ENCODE assay signal across 10 mouse cellular contexts in genomic region chr10:80376160-80376559, GRCm38 (mm10). TPM values are rescaled to one million over a fixed set of nuclear protein-coding genes. Genes with fewer than 3 reads are reported as not detected.
DNase-seq lines count a peak whose midpoint lies in the region; ATAC-seq and TF ChIP-seq lines count a peak whose summit lies in the region.
"Had no signal": no experiment of that assay in that cellular context is flagged by ENCODE, and none has a peak within 500 bp of the region (broad histone marks: within the 10 kb centered on the region; RNA-seq: fewer than 3 reads in every experiment).

No protein-coding gene starts in this region.

- TF ChIP-seq CTCF in kidney, adult 2 months (conservative IDR thresholded peaks at IDR 0.05; ENCODE audit: insufficient read depth, insufficient read length, low read depth, low read length) = peak; percentile 92
- peak; percentile 91 for TF ChIP-seq CTCF in stomach, postnatal 0 days (IDR thresholded peaks at IDR 0.05; ENCODE audit: low read depth)

- ATAC-seq in kidney, embryonic 14.5 days (ENCODE audit: low FRiP score, low TSS enrichment) = no peak
- peak; percentile 64; the same call in 1 of the 2 replicates for ATAC-seq in stomach, postnatal 0 days (ENCODE audit: low FRiP score, low TSS enrichment)

- no peak for TF ChIP-seq EP300 in stomach, postnatal 0 days (optimal IDR thresholded peaks at IDR 0.05)

- peaks cover 14% of the 10 kb centered on the region for H3K36me3 ChIP-seq in kidney, embryonic 14.5 days (ENCODE audit: control insufficient read depth, insufficient read depth, low read length)
- H3K36me3 ChIP-seq in kidney, adult 2 months (ENCODE audit: control insufficient read depth, insufficient read depth, low read length) = no peaks in the 10 kb centered on the region
- H3K36me3 ChIP-seq in stomach, postnatal 0 days (ENCODE audit: control insufficient read depth, insufficient read depth, low read length) = peaks cover 6% of the 10 kb centered on the region

- DNase-seq in kidney, adult 11 months = peak; percentile 84
- peak; percentile 86 for DNase-seq in cerebellum, adult 11-12 months
- DNase-seq in frontal cortex, adult 2 months (ENCODE audit: extremely low spot score in 1 of 2, low spot score in 1 of 2) = peak; percentile 78 to 97
- peak; percentile 94 for DNase-seq in kidney, adult 2 months
- peak; percentile 94 for DNase-seq in liver
- DNase-seq in natural killer cell, adult 2 months (ENCODE audit: low spot score in 2 of 2) = peak; percentile 85 to 92
- DNase-seq in stomach, postnatal 0 days (ENCODE audit: low spot score) = peak; percentile 94

- H3K9ac ChIP-seq in kidney, embryonic 14.5 days (ENCODE audit: low read depth, low read length) = no peak overlapping the region
- H3K9ac ChIP-seq in stomach, postnatal 0 days (ENCODE audit: low read length) = no peak overlapping the region
- H3K9ac ChIP-seq: embryonic facial prominence, embryonic 12.5 days; stomach, embryonic 15.5 days had no signal

- no peaks in the 10 kb centered on the region for H3K27me3 ChIP-seq in kidney, embryonic 14.5 days (ENCODE audit: control insufficient read depth, insufficient read depth, low read length)
- no peaks in the 10 kb centered on the region for H3K27me3 ChIP-seq in kidney, adult 2 months (replicated peaks; ENCODE audit: control insufficient read depth, insufficient read depth, low read length)
- H3K27me3 ChIP-seq in stomach, postnatal 0 days (ENCODE audit: control insufficient read depth, insufficient read depth, low read length) = no peaks in the 10 kb centered on the region
- H3K27me3 ChIP-seq: embryonic facial prominence, embryonic 12.5 days; stomach, embryonic 15.5 days had no signal

- no peak overlapping the region for H3K4me3 ChIP-seq in kidney, embryonic 14.5 days (ENCODE audit: low read length)
- no peak overlapping the region for H3K4me3 ChIP-seq in kidney, adult 2 months (ENCODE audit: insufficient read depth, low read depth, low read length)
- H3K4me3 ChIP-seq in stomach, postnatal 0 days (ENCODE audit: low read depth, low read length) = no peak overlapping the region
- H3K4me3 ChIP-seq: embryonic facial prominence, embryonic 12.5 days; stomach, embryonic 15.5 days had no signal

- peaks cover 4% of the 10 kb centered on the region for H3K4me1 ChIP-seq in kidney, embryonic 14.5 days (ENCODE audit: control insufficient read depth, insufficient read depth, low read length)
- H3K4me1 ChIP-seq in kidney, adult 2 months (ENCODE audit: control insufficient read depth, insufficient read depth, low read length) = no peaks in the 10 kb centered on the region
- H3K4me1 ChIP-seq in stomach, postnatal 0 days (replicated peaks; ENCODE audit: control insufficient read depth, insufficient read depth) = no peaks in the 10 kb centered on the region
- H3K4me1 ChIP-seq: stomach, embryonic 15.5 days had no signal

- no peaks in the 10 kb centered on the region for H3K9me3 ChIP-seq in kidney, embryonic 14.5 days (ENCODE audit: control insufficient read depth, low read length)
- H3K9me3 ChIP-seq in stomach, postnatal 0 days (ENCODE audit: control insufficient read depth, low read length) = no peaks in the 10 kb centered on the region
- H3K9me3 ChIP-seq: embryonic facial prominence, embryonic 12.5 days; stomach, embryonic 15.5 days had no signal

- 4% methylated on average over 7 of the region's 7 CpGs for WGBS in kidney, embryonic 14.5 days
- 2% methylated on average over 7 of the region's 7 CpGs for WGBS in kidney, adult 2 months
- 3% methylated on average over 7 of the region's 7 CpGs for WGBS in stomach, postnatal 0 days

- H3K4me2 ChIP-seq in kidney, embryonic 14.5 days (replicated peaks; ENCODE audit: low read depth, low read length) = no peak overlapping the region
- no peak overlapping the region for H3K4me2 ChIP-seq in stomach, postnatal 0 days (replicated peaks; ENCODE audit: low read depth)
- H3K4me2 ChIP-seq: embryonic facial prominence, embryonic 12.5 days; stomach, embryonic 15.5 days had no signal

- no peak for TF ChIP-seq POLR2A in kidney, adult 2 months (IDR thresholded peaks at IDR 0.05; ENCODE audit: low read depth, low read length)

- no peak overlapping the region for H3K27ac ChIP-seq in kidney, embryonic 14.5 days (ENCODE audit: low read depth, low read length)
- H3K27ac ChIP-seq in kidney, adult 2 months (ENCODE audit: insufficient read depth, low read depth, low read length) = no peak overlapping the region
- no peak overlapping the region for H3K27ac ChIP-seq in stomach, postnatal 0 days (replicated peaks)
- H3K27ac ChIP-seq: embryonic facial prominence, embryonic 12.5 days; stomach, embryonic 15.5 days had no signal

RNA-seq across cellular contexts. Expression of gene Mex3d, which starts 11.3 kb away (rescaled TPM):
- polyA plus RNA-seq in kidney, embryonic 14.5 days (2014; fragmentation: Nextera tagmentation; extraction: Ambion mirVana) = 8.7 and 14.6 TPM in 2 replicates
- 17.2 and 17.7 TPM in 2 replicates for polyA plus RNA-seq in frontal cortex, adult 2 months (2012; rRNA removed)
- polyA plus RNA-seq in kidney, adult 2 months (2012; rRNA removed) = 7.9 and 11.9 TPM in 2 replicates
- polyA plus RNA-seq in stomach, postnatal 0 days (2015; fragmentation: Nextera tagmentation; extraction: Ambion mirVana) = 4.1 and 4.5 TPM in 2 replicates

RNA-seq across cellular contexts. Expression of gene Plk5, which starts 19.9 kb away (rescaled TPM):
- 0.62 and 0.66 TPM in 2 replicates for polyA plus RNA-seq in kidney, embryonic 14.5 days (2014; fragmentation: Nextera tagmentation; extraction: Ambion mirVana)
- 24.9 and 33.3 TPM in 2 replicates for polyA plus RNA-seq in frontal cortex, adult 2 months (2012; rRNA removed)
- 1.8 and 2.0 TPM in 2 replicates for polyA plus RNA-seq in kidney, adult 2 months (2012; rRNA removed)
- 0.07 TPM in 2 replicates for polyA plus RNA-seq in stomach, postnatal 0 days (2015; fragmentation: Nextera tagmentation; extraction: Ambion mirVana)

RNA-seq across cellular contexts. Expression of gene Mbd3, which starts 23.2 kb away (rescaled TPM):
- polyA plus RNA-seq in kidney, embryonic 14.5 days (2014; fragmentation: Nextera tagmentation; extraction: Ambion mirVana) = 248 and 270 TPM in 2 replicates
- polyA plus RNA-seq in frontal cortex, adult 2 months (2012; rRNA removed) = 200 and 215 TPM in 2 replicates
- polyA plus RNA-seq in kidney, adult 2 months (2012; rRNA removed) = 143 and 151 TPM in 2 replicates
- 81.1 and 82.9 TPM in 2 replicates for polyA plus RNA-seq in stomach, postnatal 0 days (2015; fragmentation: Nextera tagmentation; extraction: Ambion mirVana)

RNA-seq across cellular contexts. Expression of gene Adamtsl5, which starts 27.9 kb away (rescaled TPM):
- polyA plus RNA-seq in kidney, embryonic 14.5 days (2014; fragmentation: Nextera tagmentation; extraction: Ambion mirVana) = 1.2 and 2.7 TPM in 2 replicates
- 5.6 and 7.3 TPM in 2 replicates for polyA plus RNA-seq in frontal cortex, adult 2 months (2012; rRNA removed)
- polyA plus RNA-seq in kidney, adult 2 months (2012; rRNA removed) = 5.5 and 7.4 TPM in 2 replicates
- polyA plus RNA-seq in stomach, postnatal 0 days (2015; fragmentation: Nextera tagmentation; extraction: Ambion mirVana) = 12.2 and 12.8 TPM in 2 replicates

RNA-seq across cellular contexts. Expression of gene Uqcr11, which starts 30.5 kb away (rescaled TPM):
- 806 and 1,046 TPM in 2 replicates for polyA plus RNA-seq in kidney, embryonic 14.5 days (2014; fragmentation: Nextera tagmentation; extraction: Ambion mirVana)
- 1,306 and 1,773 TPM in 2 replicates for polyA plus RNA-seq in frontal cortex, adult 2 months (2012; rRNA removed)
- 3,960 and 3,968 TPM in 2 replicates for polyA plus RNA-seq in kidney, adult 2 months (2012; rRNA removed)
- polyA plus RNA-seq in stomach, postnatal 0 days (2015; fragmentation: Nextera tagmentation; extraction: Ambion mirVana) = 859 and 899 TPM in 2 replicates
